Mouse (Mus musculus) natural killer cell, adult 2 months (primary cell): ENCODE measurements around the gene Rab1b.

Experiments
- DNase-seq, 2 experiments: peaks; one replicate each; pipeline ENCODE4 v3.0.0; 2022; ENCODE audit warnings: low spot score in 2 of 2

Rab1b gene

DNA sequence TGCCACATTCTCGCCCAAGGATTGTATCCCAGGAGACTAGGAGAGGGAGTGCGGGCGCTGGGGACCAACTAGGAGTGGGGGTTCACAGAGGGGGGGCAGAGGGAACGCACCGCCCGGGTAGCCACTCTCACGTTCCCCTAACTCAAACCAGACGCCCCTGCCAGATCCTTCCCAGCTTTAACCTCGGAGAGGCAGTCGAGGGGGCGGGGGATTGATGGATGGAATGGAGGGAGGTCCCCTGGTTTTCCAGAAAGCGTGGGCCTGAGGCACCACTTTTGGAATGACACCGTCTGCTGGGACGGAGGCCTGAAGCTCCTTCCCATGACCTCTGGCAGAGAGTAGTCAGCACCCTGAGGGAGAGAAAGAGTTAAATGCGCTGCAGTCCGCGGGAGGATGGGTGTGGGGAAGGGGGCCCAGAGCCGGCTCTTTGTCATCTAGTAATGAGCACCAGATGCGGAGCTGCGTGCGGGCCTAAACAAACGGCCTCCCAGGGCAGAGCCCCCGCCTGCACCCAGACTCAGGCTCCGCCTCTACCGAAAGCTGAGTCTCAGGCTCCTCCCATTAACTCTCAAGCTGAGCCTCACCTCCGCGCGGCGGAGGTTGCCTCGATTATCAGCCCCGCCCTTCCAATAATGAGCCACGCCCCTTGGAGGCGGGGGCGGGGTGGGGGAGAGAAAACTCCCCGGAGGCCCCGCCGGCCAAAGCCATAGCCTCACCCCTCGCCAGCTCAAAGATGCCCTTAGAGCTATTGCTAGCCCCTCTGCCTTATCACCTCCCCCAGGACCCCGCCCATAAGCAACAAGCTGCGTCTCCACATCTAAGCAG is 35.1 kb downstream of the Rab1b start:
- peak; percentile 42 to 68 for DNase-seq

DNA sequence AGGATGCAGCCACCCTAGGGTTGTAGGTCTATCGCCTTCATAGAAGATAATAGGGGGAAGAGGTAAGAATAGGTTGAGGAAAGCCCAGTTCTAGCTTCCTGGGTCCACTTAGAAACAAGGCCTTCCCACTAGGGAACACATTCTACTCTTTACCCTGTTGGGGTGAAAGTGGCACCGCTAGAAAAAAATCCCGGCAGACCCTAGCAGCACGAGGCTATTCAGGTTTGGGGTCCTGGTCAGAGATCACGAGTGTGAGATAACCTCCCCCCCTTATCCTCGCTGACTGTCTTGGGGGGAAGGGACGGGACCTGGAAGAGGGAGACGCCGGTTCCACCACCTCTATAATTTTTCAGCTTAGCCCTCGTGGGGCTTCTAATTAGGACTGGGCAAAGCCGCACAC is 35.8 kb downstream of the Rab1b start:
- DNase-seq, result no peak

DNA sequence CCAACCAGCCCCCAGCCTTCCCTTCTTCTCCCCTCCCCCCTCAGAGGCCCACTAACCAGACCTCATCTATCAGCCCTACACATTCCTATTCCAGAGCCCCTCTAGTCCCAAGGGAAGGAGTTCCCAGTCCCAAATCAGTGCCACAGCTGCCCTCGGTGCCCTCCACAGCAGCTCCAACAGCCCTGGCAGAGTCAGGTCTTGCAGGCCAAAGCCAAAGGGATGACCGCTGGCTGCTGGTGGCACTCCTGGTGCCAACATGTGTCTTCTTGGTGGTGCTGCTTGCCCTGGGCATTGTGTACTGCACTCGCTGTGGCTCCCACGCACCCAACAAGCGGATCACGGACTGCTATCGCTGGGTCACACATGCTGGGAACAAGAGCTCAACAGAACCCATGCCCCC is 36.9 kb downstream of the Rab1b start:
- DNase-seq, result no peak

DNA sequence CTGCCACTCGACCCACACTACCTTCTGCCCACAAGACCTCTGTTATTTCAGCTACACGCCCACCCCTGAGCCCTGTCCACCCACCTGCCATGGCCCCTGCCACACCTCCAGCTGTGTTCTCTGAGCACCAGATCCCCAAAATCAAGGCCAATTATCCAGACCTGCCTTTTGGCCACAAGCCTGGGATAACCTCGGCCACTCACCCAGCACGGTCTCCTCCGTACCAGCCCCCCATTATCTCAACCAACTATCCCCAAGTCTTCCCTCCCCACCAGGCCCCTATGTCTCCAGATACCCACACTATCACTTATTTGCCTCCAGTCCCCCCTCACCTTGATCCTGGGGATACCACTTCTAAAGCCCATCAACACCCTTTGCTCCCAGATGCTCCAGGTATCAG is 37.4 kb downstream of the Rab1b start:
- no peak for DNase-seq

DNA sequence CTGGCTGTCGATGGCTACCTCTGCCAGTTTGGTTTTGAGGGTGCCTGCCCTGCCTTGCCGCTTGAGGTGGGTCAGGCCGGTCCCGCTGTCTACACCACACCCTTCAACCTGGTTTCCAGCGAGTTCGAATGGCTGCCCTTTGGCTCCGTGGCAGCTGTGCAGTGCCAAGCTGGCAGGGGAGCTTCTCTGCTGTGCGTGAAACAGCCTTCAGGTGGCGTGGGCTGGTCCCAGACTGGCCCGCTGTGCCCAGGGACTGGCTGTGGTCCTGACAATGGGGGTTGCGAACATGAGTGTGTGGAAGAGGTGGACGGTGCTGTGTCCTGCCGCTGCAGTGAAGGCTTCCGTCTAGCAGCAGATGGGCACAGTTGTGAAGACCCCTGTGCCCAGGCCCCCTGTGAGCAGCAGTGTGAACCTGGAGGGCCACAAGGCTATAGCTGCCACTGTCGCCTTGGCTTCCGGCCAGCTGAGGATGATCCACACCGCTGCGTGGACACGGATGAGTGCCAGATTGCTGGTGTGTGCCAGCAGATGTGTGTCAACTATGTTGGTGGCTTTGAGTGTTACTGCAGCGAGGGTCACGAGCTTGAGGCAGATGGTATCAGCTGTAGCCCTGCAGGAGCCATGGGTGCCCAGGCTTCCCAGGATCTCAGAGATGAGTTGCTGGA is 38.2 kb downstream of the Rab1b start:
- DNase-seq, result no peak

DNA sequence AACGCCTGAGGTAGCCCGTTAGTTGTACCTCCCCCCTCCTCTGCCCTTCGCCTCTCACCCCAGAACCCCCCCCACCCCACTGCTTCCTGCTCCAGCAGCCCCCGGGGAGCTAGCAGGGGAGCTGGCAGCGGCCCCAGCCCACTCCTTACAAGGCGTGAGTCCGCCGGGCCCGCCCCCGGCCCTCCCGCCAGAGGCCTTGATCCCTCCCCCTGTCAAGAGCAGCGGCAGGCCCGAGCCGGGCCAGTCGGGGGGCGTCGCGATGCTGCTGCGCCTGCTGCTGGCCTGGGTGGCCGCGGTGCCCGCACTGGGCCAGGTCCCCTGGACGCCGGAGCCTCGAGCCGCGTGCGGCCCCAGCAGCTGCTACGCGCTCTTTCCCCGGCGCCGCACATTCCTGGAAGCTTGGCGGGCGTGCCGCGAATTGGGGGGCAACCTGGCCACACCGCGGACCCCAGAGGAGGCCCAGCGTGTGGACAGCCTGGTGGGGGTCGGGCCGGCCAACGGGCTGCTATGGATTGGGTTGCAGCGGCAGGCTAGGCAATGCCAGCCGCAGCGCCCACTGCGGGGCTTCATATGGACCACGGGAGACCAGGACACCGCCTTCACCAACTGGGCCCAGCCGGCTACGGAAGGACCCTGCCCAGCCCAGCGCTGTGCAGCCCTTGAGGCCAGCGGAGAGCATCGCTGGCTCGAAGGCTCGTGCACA is 38.9 kb downstream of the Rab1b start, which contains the start of gene Cd248:
Cd248 (plus strand) TSS at position 212 of the 703 bp plus-strand sequence.
- DNase-seq, result no peak

DNA sequence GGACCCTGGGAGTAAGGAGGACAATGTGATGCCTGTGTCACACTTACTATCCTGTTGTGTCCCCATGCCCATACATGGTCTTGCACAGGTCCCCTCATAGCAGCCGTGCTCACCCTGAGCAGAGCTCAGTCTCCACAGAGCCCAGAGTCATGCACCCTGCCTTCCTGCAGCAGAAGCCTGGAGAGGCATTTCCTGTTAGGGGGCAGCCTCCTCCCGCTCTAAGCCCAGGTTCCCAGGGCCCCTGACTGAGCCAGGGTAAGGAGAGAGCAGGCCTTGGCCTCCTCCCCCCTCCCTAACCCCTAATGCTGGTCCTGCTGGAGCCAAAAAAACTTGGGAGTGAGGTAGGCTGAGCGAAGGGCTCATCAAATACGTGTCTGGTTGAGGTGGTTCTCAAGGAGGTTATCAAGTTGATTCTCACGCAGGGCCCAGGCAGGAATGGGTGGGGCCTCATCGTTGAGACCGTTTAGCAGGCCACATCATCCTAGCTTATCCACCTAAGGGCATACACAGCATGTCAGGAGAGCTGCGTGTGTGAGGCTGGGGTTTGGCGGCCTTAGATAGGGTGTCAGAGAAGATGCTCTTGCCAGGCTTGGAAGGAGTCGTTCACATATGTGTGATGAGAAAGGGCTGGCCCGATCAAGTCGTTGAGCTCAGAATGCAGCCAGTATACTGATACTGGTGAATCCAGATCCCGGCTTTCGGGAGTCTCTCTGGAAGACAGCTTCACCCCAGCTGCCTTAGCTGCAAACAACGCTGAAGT is 39.7 kb downstream of the Rab1b start:
- DNase-seq, result no peak

DNA sequence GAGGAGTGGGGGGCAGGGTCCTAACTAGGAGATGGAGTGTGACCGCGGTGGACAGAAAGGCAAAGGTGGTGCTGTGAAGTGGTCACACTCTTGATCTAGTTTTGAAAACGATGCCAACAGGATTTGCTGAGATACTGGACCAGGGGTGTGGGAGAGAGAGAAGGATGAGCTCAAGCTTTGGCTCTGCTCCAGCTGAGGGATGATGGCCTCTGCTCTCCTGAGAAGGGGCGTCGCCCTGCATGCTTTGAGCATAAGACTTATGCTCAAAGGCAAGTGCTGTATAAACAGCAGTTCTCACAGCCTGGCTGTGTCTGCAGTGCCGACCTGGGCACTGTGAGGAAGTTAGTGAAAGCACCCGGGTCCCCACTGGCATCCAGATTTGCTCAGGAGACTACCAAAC is 41.8 kb downstream of the Rab1b start:
- no peak for DNase-seq

DNA sequence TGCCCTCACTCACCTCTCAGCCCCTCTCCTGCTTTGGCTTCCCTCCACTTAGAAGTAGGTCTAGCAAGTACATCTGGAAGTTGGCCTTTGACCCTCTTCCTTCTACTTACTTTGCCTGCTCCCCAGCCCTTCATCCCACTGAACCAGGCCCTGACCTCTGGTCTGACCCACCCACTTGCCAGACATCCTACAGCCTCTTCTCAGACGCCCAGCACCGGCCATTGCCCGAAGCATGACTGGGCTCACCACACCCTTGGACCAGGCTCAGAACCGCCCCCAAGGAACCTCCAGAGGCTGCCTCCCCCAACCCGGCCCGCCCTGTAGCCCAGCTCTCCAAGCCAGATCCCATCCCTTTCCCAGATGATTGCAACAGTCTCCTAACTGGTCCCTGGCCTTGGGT is 44.4 kb downstream of the Rab1b start:
- DNase-seq, result no peak

DNA sequence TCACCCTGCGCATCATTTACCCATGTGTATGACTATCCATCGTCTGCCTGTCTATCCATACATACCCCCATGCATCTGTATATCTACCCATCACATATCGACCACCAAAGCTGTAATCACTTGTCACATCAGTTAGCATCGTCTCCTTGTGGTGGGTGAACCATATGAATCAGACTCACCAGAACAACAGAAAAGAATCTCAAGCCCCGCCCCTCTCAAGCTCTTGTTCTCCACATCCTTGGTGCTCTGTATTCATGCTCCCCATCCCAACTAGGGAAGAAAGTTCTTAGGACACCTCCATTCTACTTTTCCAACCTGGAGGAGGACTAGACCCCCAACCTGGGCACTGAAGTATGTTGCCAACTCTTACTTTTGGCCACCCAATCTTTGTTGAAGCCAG is 44.8 kb downstream of the Rab1b start:
- no peak for DNase-seq

DNA sequence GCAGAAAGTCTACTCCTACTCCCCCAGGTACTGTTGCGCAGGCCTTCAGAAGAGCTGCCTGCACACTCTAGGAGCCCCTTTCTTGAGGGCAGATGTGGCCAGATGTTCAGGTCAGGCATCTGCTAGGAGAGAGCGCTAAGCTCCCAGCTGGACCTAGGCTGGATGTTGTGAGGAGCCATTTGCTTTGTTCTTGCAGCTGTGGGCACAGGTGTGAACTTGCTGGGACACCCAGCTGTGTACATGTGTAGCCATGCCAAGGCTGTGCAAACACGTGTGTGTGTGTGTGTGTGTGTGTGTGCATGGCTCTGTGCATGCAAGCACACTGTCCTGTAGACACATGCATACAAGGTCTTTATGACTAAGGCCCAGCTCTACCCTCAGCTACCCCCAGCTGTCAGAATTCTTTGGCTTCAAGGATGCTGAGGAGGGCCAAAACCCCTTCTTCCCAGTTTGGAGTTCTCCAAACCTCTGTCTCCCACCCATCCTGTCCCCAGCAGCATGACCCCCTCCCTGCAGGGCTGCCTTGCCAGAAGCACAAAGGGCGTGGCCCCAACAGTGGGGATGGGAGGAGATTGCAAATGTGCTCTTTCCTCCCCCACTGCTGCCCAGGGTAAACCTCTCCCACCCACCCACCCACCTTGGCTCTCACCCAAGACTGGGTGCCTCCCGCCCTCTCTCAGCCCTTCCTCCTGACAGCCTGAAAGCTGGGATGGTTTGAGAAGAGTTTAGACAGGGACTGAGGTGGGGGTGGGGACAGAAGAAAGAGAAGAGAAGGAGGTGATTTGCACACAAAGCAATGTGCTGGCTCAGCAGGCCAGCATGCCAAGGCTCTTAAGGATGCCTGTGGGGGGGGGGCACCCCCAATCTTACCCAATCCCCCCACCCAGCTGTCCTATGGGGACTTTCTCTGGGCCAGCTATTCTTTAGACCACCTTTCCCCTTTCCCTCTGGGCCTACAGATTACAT is 46.2 kb downstream of the Rab1b start:
- no peak for DNase-seq

DNA sequence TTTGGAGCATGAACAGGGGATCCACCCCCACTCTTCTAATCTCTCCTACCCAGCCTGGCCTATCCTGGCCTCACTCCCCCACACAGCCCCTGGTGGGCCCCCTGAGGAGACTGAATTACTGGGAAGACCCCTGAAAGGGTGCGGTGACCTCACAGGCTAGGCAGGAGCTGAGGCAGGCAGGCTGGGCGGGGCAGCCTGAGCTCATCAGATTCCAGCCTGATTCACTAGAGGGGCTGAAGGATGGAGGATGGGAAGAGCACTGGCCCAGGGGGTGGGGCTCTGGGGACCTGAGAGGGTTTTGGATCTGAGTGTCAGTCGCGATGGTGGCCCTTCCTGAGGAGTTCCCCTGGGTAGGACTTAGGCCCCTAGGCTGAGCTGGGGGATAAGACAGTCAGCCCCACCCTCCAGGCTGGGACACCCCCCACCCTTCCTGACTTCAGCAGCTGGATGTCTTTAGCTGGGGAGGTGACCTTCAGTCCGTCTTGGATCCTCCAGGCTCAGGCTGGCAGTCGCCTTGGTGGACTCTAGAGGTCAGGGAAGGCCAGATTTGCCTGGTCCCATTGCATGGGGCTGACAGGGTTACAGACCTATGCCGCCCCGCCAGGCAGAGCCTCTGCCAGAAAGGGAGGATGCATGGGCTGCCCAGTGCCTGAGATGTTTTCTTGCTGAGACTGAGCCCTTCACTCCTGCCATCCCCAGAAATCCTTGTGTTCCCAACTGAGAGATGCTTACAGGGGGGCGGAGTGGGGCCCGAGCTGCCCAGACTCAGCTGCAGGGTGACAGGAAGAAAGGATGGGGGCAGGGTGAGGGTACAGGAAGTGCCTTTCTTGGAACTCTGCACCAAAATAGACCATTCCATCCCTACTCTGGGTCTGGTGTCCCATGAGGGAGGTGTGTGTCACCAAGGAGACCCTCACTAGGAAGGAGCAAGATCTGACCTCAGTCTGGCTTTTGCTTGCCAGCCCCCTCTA is 47.8 kb downstream of the Rab1b start:
- no peak for DNase-seq

DNA sequence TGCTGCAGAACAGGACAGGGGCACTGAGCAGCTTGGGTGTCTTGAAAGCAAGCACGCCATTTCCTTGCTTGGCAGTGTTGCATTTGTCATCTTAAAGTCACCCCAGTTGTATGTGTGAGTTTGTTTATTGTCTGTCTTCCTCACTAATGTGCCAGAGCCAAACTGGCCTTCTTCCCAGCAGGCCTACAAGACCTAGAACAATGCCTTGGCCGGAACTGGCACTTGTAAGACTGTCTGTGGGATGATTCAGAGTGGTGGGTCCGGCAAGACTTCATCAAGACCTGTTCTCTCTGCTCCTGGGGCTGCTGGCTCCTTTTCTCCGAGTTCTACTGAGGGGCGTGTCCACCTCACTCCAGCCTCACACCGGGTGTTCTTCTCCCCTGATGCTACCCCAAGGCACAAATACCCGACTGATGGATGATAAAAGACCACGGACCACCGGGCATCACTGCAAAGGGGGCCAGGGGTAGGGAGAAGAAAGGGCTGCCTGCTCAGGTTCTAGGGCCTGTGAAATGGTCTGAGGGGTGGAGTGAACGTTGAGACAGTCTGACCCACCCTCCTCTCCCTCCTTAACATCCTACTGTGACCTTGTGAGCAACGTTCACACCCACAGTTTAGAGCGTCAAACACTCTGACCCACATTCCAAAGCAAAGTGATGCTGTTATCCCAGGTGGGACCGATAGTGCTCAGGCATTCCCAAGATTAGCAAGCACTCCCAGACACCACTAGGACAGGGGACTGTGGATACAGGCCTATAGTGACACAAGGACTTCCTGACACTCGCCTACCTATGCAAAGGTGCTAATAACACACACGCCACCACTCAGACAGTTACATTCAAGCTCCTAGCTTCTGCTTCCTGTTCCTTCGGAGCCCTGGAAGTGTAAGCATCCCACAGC is 48.7 kb downstream of the Rab1b start:
- no peak for DNase-seq

DNA sequence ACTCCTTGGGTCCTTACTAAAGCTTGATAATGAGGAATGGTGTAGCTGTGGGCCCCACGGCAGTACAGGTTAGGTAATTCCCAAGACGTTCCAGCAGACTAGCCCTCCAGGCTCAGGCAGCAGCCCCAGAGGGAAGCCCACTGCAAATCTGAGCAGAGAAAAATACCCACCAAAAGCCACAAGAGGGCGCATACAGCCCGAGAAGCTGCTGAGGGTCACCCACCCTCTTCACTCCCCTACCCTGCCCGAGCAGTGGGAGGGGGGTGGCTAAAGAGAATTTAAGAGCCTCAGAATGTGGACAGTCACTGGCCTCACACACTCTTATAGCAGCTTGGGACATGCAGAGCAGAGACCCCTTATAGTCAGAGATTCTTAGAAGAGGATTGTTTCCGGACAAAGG is 50.6 kb downstream of the Rab1b start:
- DNase-seq, result no peak

DNA sequence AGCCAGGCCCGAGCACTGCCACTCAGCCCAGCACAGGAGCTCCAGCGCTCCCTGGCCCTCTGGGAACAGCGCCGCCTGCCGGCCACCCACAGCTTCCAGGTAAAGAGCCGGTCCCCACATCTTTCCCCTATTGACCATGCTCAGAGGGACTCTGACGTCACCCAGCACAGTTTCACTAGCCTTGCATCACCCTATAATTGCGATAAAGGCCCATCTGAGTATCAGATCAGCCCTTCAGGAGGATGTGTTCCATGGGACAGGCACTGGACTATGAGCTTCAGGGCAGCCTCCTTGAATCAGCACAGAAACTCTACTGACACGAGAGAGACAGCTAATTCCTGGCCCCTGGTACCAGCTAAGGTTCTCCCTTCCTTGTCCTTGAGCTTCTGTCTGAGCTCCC is 53.0 kb downstream of the Rab1b start:
- DNase-seq, result peak; percentile 53 to 65

DNA sequence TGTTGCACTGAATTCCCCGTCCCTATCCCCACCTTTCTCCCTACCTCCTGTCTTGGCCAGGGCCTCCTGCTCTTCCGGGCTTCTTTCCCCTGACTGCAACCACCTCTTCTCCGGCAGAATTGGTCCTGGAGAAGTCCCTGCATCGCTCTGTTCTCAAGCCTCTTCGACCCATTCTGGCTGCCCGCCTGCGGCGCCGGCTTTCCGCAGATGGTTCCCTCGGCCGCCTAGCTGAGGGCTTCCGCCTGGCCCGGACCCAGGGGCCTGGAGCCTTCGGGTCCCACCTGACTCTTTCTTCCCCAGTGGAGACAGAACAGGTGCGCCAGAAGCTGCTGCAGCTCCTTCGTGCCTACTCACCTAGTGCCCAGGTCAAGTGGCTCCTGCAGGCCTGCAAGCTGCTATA is 54.0 kb downstream of the Rab1b start:
- DNase-seq, result no peak

DNA sequence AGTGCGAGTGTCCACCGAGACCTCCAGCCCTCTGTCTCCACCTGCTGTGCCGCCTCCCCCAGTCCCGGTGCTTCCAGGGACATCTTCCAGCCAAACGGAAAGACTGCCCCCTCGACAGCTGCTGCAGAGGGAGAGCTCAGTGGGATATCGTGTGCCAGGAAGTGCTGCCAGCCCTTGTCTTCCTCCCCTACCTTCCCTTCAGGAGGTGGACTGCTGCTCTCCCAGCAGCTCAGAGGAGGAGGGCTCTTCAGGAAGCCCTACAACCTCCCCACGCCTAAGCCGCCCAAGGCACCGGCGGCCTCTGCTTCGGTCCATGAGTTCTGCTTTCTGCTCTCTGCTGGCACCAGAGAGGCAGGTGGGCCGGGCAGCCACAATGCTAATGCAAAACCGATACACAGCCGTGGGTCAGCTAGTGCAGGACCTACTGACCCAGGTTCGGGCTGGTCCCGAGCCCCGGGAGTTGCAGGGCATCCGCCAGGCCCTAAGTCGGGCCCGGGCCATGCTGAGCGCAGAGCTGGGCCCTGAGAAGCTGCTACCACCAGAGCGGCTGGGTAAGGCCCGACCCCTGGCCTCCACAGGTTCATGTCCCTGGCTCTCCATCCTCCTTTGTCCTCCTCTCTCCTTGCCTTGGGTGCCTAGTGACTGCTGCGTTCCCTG is 54.6 kb downstream of the Rab1b start:
- no peak for DNase-seq

DNA sequence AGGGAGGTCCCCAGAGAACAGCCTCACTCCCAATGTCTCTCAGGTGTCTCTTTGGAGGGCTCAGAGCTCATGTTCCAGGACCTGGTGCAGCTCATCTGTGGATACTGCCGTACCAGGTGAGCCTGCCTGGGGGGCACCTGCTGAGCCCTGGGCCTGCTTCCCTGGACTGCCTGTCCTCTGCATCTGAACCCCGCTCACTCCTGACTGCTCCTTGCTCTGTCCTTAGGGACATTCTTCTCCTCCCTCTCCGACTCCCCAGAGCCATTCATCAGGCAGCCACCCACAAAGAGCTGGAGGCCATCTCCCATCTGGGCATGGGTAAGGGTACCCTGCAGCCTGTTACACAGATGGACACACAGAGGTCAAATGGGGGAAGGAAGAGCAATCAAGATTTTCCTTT is 55.4 kb downstream of the Rab1b start:
- no peak for DNase-seq
